In the genomic region with DNA sequence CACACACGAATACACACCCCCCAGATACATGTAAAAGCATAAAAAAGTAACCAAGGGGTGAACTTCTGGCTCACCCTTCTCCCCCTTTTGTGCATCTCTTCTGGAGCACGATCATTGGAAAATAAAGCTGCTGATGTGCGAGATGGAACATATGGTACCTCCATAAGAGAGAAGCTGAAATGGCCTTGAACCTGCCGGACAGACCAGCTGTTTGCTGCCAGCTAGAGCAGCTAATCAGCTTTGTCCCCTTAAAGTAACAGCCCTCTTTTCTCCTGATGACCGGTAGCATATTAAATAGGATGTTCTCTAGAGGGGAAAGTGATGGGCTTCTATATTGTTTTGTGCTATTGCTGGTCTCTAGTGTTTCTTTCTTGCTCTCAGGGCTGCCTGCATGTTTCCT, we compare ENCODE assay signal across 12 mouse cellular contexts. TPM values are rescaled to one million over a fixed set of nuclear protein-coding genes. Genes with fewer than 3 reads are reported as not detected.
DNase-seq lines count a peak whose midpoint lies in the region; ATAC-seq and TF ChIP-seq lines count a peak whose summit lies in the region.
"Had no signal": no experiment of that assay in that cellular context is flagged by ENCODE, and none has a peak within 500 bp of the region (broad histone marks: within the 10 kb centered on the region; RNA-seq: fewer than 3 reads in every experiment).

No protein-coding gene starts in this region.

- TF ChIP-seq POLR2A in brain, embryonic 14.5 days (IDR thresholded peaks at IDR 0.05; ENCODE audit: borderline replicate concordance, extremely low read depth, insufficient read depth, insufficient read length, poor library complexity, severe bottlenecking), result no peak

- no peaks in the 10 kb centered on the region for H3K4me1 ChIP-seq in forebrain, postnatal 0 days (ENCODE audit: insufficient read depth)
- 0 out of 2 replicates have a peak, but pooled peaks cover 3% of the 10 kb centered on the region for H3K4me1 ChIP-seq in midbrain, embryonic 14.5 days (ENCODE audit: control insufficient read depth, insufficient read depth, low read length)

- H3K27ac ChIP-seq in gastrocnemius, adult 2 months, result no peak overlapping the region
- no peak overlapping the region for H3K27ac ChIP-seq in forebrain, postnatal 0 days (ENCODE audit: low read depth, low read length)
- no peak overlapping the region for H3K27ac ChIP-seq in midbrain, embryonic 14.5 days (replicated peaks; ENCODE audit: low read depth, low read length)
- H3K27ac ChIP-seq: limb, embryonic 10.5 days had no signal

- WGBS in forebrain, postnatal 0 days, result 36% methylated on average over 5 of the region's 5 CpGs
- 33% methylated on average over 5 of the region's 5 CpGs for WGBS in midbrain, embryonic 14.5 days

- no peaks in the 10 kb centered on the region for H3K9me3 ChIP-seq in forebrain, postnatal 0 days (ENCODE audit: low read length)
- H3K9me3 ChIP-seq in midbrain, embryonic 14.5 days (ENCODE audit: control insufficient read depth, low read length), result no peaks in the 10 kb centered on the region
- H3K9me3 ChIP-seq: limb, embryonic 10.5 days had no signal

- no peak for ATAC-seq in forebrain, postnatal 0 days
- ATAC-seq in midbrain, embryonic 14.5 days (ENCODE audit: low FRiP score, low TSS enrichment), result no peak
- no peak for ATAC-seq in CD4-positive, CD25-positive, alpha-beta regulatory T cell, adult 4 months

- H3K27me3 ChIP-seq in forebrain, postnatal 0 days (ENCODE audit: insufficient read depth, low read length), result no peaks in the 10 kb centered on the region
- H3K27me3 ChIP-seq in midbrain, embryonic 14.5 days (ENCODE audit: control insufficient read depth, insufficient read depth, low read length), result no peaks in the 10 kb centered on the region

- peak overlapping the region; percentile 72 for H3K4me3 ChIP-seq in gastrocnemius, adult 2 months
- H3K4me3 ChIP-seq in forebrain, postnatal 0 days (ENCODE audit: low read depth, low read length), result no peak overlapping the region
- 0 out of 2 replicates have a peak overlapping the region, but pooled peaks have one; percentile 18 for H3K4me3 ChIP-seq in midbrain, embryonic 14.5 days (replicated peaks; ENCODE audit: low read depth, low read length)
- H3K4me3 ChIP-seq: limb, embryonic 10.5 days had no signal

- no peak for TF ChIP-seq CTCF in gastrocnemius, adult 2 months (IDR thresholded peaks at IDR 0.05)
- TF ChIP-seq CTCF in brain, embryonic 14.5 days (IDR thresholded peaks at IDR 0.05; ENCODE audit: borderline replicate concordance, extremely low read depth, insufficient read depth, insufficient read length), result no peak
- TF ChIP-seq CTCF in forebrain, postnatal 0 days (IDR thresholded peaks at IDR 0.05; ENCODE audit: low read depth), result no peak

- no peaks in the 10 kb centered on the region for H3K36me3 ChIP-seq in forebrain, postnatal 0 days (ENCODE audit: insufficient read depth)
- no peaks in the 10 kb centered on the region for H3K36me3 ChIP-seq in midbrain, embryonic 14.5 days (ENCODE audit: control insufficient read depth, insufficient read depth, low read length)
- H3K36me3 ChIP-seq: limb, embryonic 10.5 days had no signal

- peak overlapping the region; percentile 72; the same call in 1 of the 2 replicates for H3K4me2 ChIP-seq in forebrain, postnatal 0 days (ENCODE audit: low read depth)
- peak overlapping the region; percentile 69 for H3K4me2 ChIP-seq in midbrain, embryonic 14.5 days (ENCODE audit: low read length)

- no peak for DNase-seq in gastrocnemius, adult 2 months
- DNase-seq in gastrocnemius, postnatal 4 days (ENCODE audit: low spot score in 2 of 2), result no peak
- peak; percentile 49 for DNase-seq in brain, embryonic 14.5 days (ENCODE audit: low read depth)
- no peak for DNase-seq in forebrain, postnatal 0 days
- DNase-seq in midbrain, embryonic 14.5 days, result peak; percentile 2
- DNase-seq in right cerebral cortex, postnatal 10 days (ENCODE audit: low spot score in 2 of 2), result no peak
- no peak for DNase-seq in kidney, adult 8-10 months
- DNase-seq: adrenal gland, adult 2 months; thymus, postnatal 25 days had no signal

- intact Hi-C loops in gastrocnemius, adult 2 months (cut with DNase I), result loop anchor here (2.0 to 10.0 kb wide), 4 partner anchors 52 to 258 kb away; no protein-coding TSS in a partner anchor

- H3K9ac ChIP-seq in forebrain, postnatal 0 days, result no peak overlapping the region
- H3K9ac ChIP-seq in midbrain, embryonic 14.5 days (replicated peaks; ENCODE audit: low read length), result no peak overlapping the region

RNA-seq across cellular contexts. Expression of gene Mamld1, which starts 3.2 kb away (rescaled TPM):
- total RNA-seq in gastrocnemius, adult 2 months (2021), result 1 to 10 TPM; 1.5 to 2.0 TPM
- total RNA-seq in gastrocnemius, postnatal 4 days (2021), result 1 to 10 TPM; 6.8 to 7.0 TPM
- polyA plus RNA-seq in brain, embryonic 14.5 days (2012; rRNA removed), result 6.4 and 13.2 TPM in 2 replicates
- total RNA-seq in forebrain, postnatal 0 days (2014; rRNA removed), result 6.8 and 7.0 TPM in 2 replicates
- 4.7 and 5.0 TPM in 2 replicates for polyA plus RNA-seq in forebrain, postnatal 0 days (2015; fragmentation: Nextera tagmentation; extraction: Ambion mirVana)
- polyA plus RNA-seq in midbrain, embryonic 14.5 days (2014; fragmentation: Nextera tagmentation; extraction: Ambion mirVana), result 6.7 and 8.6 TPM in 2 replicates
- polyA plus RNA-seq in CD4-positive, CD25-positive, alpha-beta regulatory T cell, adult 4 months (2017; shearing (Covaris generic)), result not detected
- polyA plus RNA-seq: C2C12 had no signal

Comparison
In these comparisons a context has a peak if more than half of its experiments do, and no peak if none do; other contexts are left out.
1. DNase-seq: peak in brain, embryonic 14.5 days (single experiment) and midbrain, embryonic 14.5 days (single experiment); none in gastrocnemius, adult 2 months (single experiment), gastrocnemius, postnatal 4 days (0 of 2), forebrain, postnatal 0 days (single experiment), right cerebral cortex, postnatal 10 days (0 of 2) and kidney, adult 8-10 months (0 of 2).